Mouse (Mus musculus): ENCODE measurements at regions not wholly inside any gene's neighbourhood (a gene's known extent, or its start where the extent isn't known, plus 50 kb on each side); places are given as distances from the start of the nearest gene placed in this dataset.

GRCm38 (mm10) chr2:116951481-116951880 lies 73.0 kb downstream of the Tmco5 start:
- in situ Hi-C loops (cut with MboI; ENCODE audit: low pct_ligation_motif_present, low pct_unique_long_range_greater_than_20kb, low sequenced_read_pairs) (no loop called here), dilution Hi-C loops (cut with MboI; ENCODE audit: extremely low pct_ligation_motif_present, extremely low pct_unique_long_range_greater_than_20kb, low sequenced_read_pairs) (no loop called here)
- H3K9ac ChIP-seq (ENCODE audit: insufficient read depth, low read depth) = no peak overlapping the region
- no peaks in the 10 kb centered on the region for H3K36me3 ChIP-seq (replicated peaks in 1 of 2; ENCODE audit: control insufficient read depth in 1 of 2, insufficient read depth in 1 of 2, low read length in 1 of 2)
- no peak overlapping the region for H3K27ac ChIP-seq (ENCODE audit: insufficient read depth, low read depth)
- H3K79me2 ChIP-seq (replicated peaks; ENCODE audit: control insufficient read depth, extremely low read depth, insufficient read depth, poor library complexity, severe bottlenecking) = no peaks in the 10 kb centered on the region
- no peak overlapping the region for H3K4me3 ChIP-seq (replicated peaks in 1 of 3; ENCODE audit: low read depth in 2 of 3, low read length in 2 of 3, poor library complexity in 1 of 3)
- TF ChIP-seq JUND (conservative IDR thresholded peaks at IDR 0.05; ENCODE audit: low read depth, low read length) = no peak
- TF ChIP-seq TCF12 (IDR thresholded peaks at IDR 0.05; ENCODE audit: low read depth, low read length) = no peak
- TF ChIP-seq TBP (conservative IDR thresholded peaks at IDR 0.05; ENCODE audit: low read depth, low read length) = no peak
- no peak for TF ChIP-seq PAX5 (IDR thresholded peaks at IDR 0.05; ENCODE audit: low read length)
- TF ChIP-seq RCOR1 (conservative IDR thresholded peaks at IDR 0.05; ENCODE audit: low read depth, low read length) = no peak
- TF ChIP-seq USF2 (conservative IDR thresholded peaks at IDR 0.05; ENCODE audit: low read depth, low read length) = no peak
- TF ChIP-seq USF1 (IDR thresholded peaks at IDR 0.05; ENCODE audit: low read depth, low read length) = no peak
- TF ChIP-seq CHD1 (IDR thresholded peaks at IDR 0.05; ENCODE audit: low read depth, low read length) = no peak
- no peak for TF ChIP-seq ETS1 (conservative IDR thresholded peaks at IDR 0.05; ENCODE audit: low read depth, low read length)
- TF ChIP-seq EP300 (IDR thresholded peaks at IDR 0.05; ENCODE audit: low read length) = no peak
- no peak for DNase-seq (ENCODE audit: extremely low read depth)
- peaks cover 4 to 27% of the 10 kb centered on the region in 2 experiments; a peak in 3 of 4 replicates for H3K4me1 ChIP-seq (ENCODE audit: control insufficient read depth in 1 of 2, insufficient read depth in 2 of 2)
- no peaks in the 10 kb centered on the region for H3K27me3 ChIP-seq (replicated peaks)
- no peak overlapping the region for H3K4me2 ChIP-seq (ENCODE audit: insufficient read depth, low read depth, poor library complexity, severe bottlenecking)
- H3K9me3 ChIP-seq (replicated peaks; ENCODE audit: low read length) = peaks cover 6% of the 10 kb centered on the region

DNA sequence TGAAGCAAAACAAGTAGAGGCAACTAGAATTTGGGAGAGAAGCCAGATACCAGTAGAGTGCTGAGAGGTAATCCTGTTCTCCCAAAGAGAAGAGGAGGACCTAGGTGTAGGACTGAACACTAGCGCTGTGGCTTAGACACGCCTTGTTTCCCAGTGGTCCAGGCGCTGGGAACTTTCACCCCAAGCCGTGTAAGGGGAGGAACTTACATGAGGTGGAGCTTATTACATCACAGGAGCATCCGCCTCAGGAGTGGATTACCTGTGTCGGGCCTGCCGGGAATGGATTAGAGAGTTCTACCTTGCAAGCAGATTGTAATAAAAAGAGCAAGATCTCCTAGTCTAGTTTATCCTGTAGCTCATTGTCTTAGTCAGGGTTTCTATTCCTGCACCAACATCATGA lies 75.8 kb downstream of the Tmco5 start:
- Histone ChIP-seq H3K27me3 (replicated peaks) (no peaks in the 10 kb centered on the region), H3K27ac (ENCODE audit: insufficient read depth, low read depth) (no peak overlapping the region), H3K9me3 (replicated peaks; ENCODE audit: low read length) (peaks cover 6% of the 10 kb centered on the region), H3K4me1 (ENCODE audit: control insufficient read depth in 1 of 2, insufficient read depth in 2 of 2) (peaks cover 4 to 27% of the 10 kb centered on the region in 2 experiments; a peak in 3 of 4 replicates), H3K36me3 (replicated peaks in 1 of 2; ENCODE audit: control insufficient read depth in 1 of 2, insufficient read depth in 1 of 2, low read length in 1 of 2) (no peaks in the 10 kb centered on the region), H3K4me3 (replicated peaks in 1 of 3; ENCODE audit: low read depth in 2 of 3, low read length in 2 of 3, poor library complexity in 1 of 3) (no peak overlapping the region), H3K4me2 (ENCODE audit: insufficient read depth, low read depth, poor library complexity, severe bottlenecking) (no peak overlapping the region), H3K79me2 (replicated peaks; ENCODE audit: control insufficient read depth, extremely low read depth, insufficient read depth, poor library complexity, severe bottlenecking) (no peaks in the 10 kb centered on the region), H3K9ac (ENCODE audit: insufficient read depth, low read depth) (no peak overlapping the region)
- TF ChIP-seq GABPA (IDR thresholded peaks at IDR 0.05; ENCODE audit: insufficient replicate concordance, low read depth, low read length) (no peak), JUN (IDR thresholded peaks at IDR 0.05; ENCODE audit: insufficient read depth, low read depth, low read length) (no peak), MYC (IDR thresholded peaks at IDR 0.05; ENCODE audit: low read depth, low read length) (no peak), CHD1 (IDR thresholded peaks at IDR 0.05; ENCODE audit: low read depth, low read length) (no peak), JUND (conservative IDR thresholded peaks at IDR 0.05; ENCODE audit: low read depth, low read length) (no peak), USF1 (IDR thresholded peaks at IDR 0.05; ENCODE audit: low read depth, low read length) (no peak), NELFE (IDR thresholded peaks at IDR 0.05; ENCODE audit: low read depth, low read length) (no peak), ELF1 (IDR thresholded peaks at IDR 0.05; ENCODE audit: low read depth, low read length) (no peak), MAZ (IDR thresholded peaks at IDR 0.05; ENCODE audit: low read depth, low read length) (no peak), POLR2AphosphoS2 (IDR thresholded peaks at IDR 0.05; ENCODE audit: low read depth, low read length) (no peak), SMC3 (IDR thresholded peaks at IDR 0.05; ENCODE audit: low read depth, low read length) (no peak), ZKSCAN1 (IDR thresholded peaks at IDR 0.05; ENCODE audit: borderline replicate concordance, low read depth, low read length) (no peak), BHLHE40 (IDR thresholded peaks at IDR 0.05; ENCODE audit: low read depth, low read length) (no peak), KAT2A (IDR thresholded peaks at IDR 0.05; ENCODE audit: insufficient replicate concordance, low read length) (no peak), UBTF (IDR thresholded peaks at IDR 0.05; ENCODE audit: low read depth, low read length) (no peak), MAX (IDR thresholded peaks at IDR 0.05; ENCODE audit: low read length) (no peak), TCF12 (IDR thresholded peaks at IDR 0.05; ENCODE audit: low read depth, low read length) (no peak), CHD2 (IDR thresholded peaks at IDR 0.05; ENCODE audit: low read length) (no peak), ZC3H11A (IDR thresholded peaks at IDR 0.05; ENCODE audit: low read depth, low read length) (no peak), PAX5 (IDR thresholded peaks at IDR 0.05; ENCODE audit: low read length) (no peak)
- DNase-seq (ENCODE audit: extremely low read depth) = no peak
- dilution Hi-C loops (cut with MboI; ENCODE audit: extremely low pct_ligation_motif_present, extremely low pct_unique_long_range_greater_than_20kb, low sequenced_read_pairs) = no loop called here
- in situ Hi-C loops (cut with MboI; ENCODE audit: low pct_ligation_motif_present, low pct_unique_long_range_greater_than_20kb, low sequenced_read_pairs) = no loop called here
